Mouse (Mus musculus) embryonic facial prominence, embryonic 10.5 days (tissue): ENCODE results near the gene Ostm1. TPM values are rescaled to one million over a fixed set of nuclear protein-coding genes. Genes with fewer than 3 reads are reported as not detected.
A peak's percentile ranks its signal among the peaks of the same experiment; 100 is the strongest.

Experiments used
- DNase-seq: peaks from one replicate; pipeline ENCODE4 v3.0.0-alpha.2; 2017; ENCODE audit warnings: low spot score
- H3K27ac ChIP-seq: fragments of 300-500 bp; sonication (generic); replicated peaks from 2 replicates; pipeline ENCODE4 v1.5.1; 2016; ENCODE audit warnings: mild to moderate bottlenecking
- H3K27me3 ChIP-seq: fragments of 300-500 bp; sonication (generic); replicated peaks from 2 replicates; pipeline ENCODE4 v1.6.1; 2016; ENCODE audit warnings: low read depth, mild to moderate bottlenecking; ENCODE audit not compliant: poor library complexity, severe bottlenecking
- H3K36me3 ChIP-seq: fragments of 300-500 bp; sonication (generic); replicated peaks from 2 replicates; pipeline ENCODE4 v1.6.1; 2016; ENCODE audit warnings: mild to moderate bottlenecking, moderate library complexity
- H3K4me1 ChIP-seq: fragments of 300-500 bp; sonication (generic); 2 replicates; pipeline ENCODE4 v1.6.1; 2016
- H3K4me3 ChIP-seq: fragments of 300-500 bp; sonication (generic); 2 replicates; pipeline ENCODE4 v1.5.1; 2016; ENCODE audit warnings: mild to moderate bottlenecking, moderate library complexity
- H3K9me3 ChIP-seq: fragments of 300-500 bp; sonication (generic); 2 replicates; pipeline ENCODE4 v1.6.1; 2016; ENCODE audit warnings: mild to moderate bottlenecking
- WGBS: fragments of 180-500 bp; shearing (Covaris S2); methylation state at CpG from one replicate; pipeline ENCODE4 v1.1.7; 2016; 5-methylcytosine and 5-hydroxymethylcytosine counted together
- polyA plus RNA-seq: library from polyadenylated mRNA; unstranded; fragments of >200 nt; fragmentation: Nextera tagmentation; extraction: Ambion mirVana; gene quantifications from 2 replicates; pipeline ENCODE4 v1.2.1, GENCODE M21; 2016

Gene Ostm1
- polyA plus RNA-seq, 1 experiment from 2014 or later: 15.7 TPM

- Histone ChIP-seq H3K27me3 (peaks cover 100% of the 10 kb centered on the region), H3K4me3 (peak overlapping the region; percentile 58; the same call in 1 of the 2 replicates), H3K36me3 (no peaks in the 10 kb centered on the region), H3K9me3 (peaks cover 2% of the 10 kb centered on the region; the same call in 1 of the 2 replicates), H3K4me1 (peaks cover 20% of the 10 kb centered on the region), H3K27ac (0 out of 2 replicates have a peak overlapping the region, but pooled peaks have one; percentile 45)
- DNase-seq: peak; percentile 25
- 5% methylated on average over 12 of the region's 12 CpGs for WGBS
Observed at GRCm38 (mm10) chr10:42613075-42613474, 29.5 kb downstream of the Ostm1 start.

GRCm38 (mm10) chr10:42613639-42614381, 30.2 kb downstream of the Ostm1 start:
- Histone ChIP-seq H3K4me3 (peak overlapping the region; percentile 58), H3K27ac (peak overlapping the region; percentile 63), H3K9me3 (no peaks in the 10 kb centered on the region; the same call in 1 of the 2 replicates), H3K27me3 (peaks cover 100% of the 10 kb centered on the region), H3K4me1 (peaks cover 24% of the 10 kb centered on the region), H3K36me3 (no peaks in the 10 kb centered on the region)
- WGBS: under 1% methylated on average over 40 of the region's 40 CpGs
- DNase-seq: peak; percentile 84

- H3K4me1 ChIP-seq: peaks cover 28% of the 10 kb centered on the region
- WGBS: 8% methylated on average over 9 of the region's 9 CpGs
- no peak overlapping the region; the same call in 1 of the 2 replicates for H3K4me3 ChIP-seq
- H3K36me3 ChIP-seq: no peaks in the 10 kb centered on the region
- H3K27ac ChIP-seq: no peak overlapping the region
- no peaks in the 10 kb centered on the region; the same call in 1 of the 2 replicates for H3K9me3 ChIP-seq
- peaks cover 100% of the 10 kb centered on the region for H3K27me3 ChIP-seq
- peak; percentile 20 for DNase-seq
Observed at GRCm38 (mm10) chr10:42614766-42615165, 31.1 kb downstream of the Ostm1 start.

GRCm38 (mm10) chr10:42618291-42618690, 34.7 kb downstream of the Ostm1 start:
- H3K27me3 ChIP-seq: peaks cover 99% of the 10 kb centered on the region
- 47% methylated on average over 2 of the region's 2 CpGs for WGBS
- no peak overlapping the region for H3K27ac ChIP-seq

GRCm38 (mm10) chr10:42625907-42626306, 42.3 kb downstream of the Ostm1 start:
- no peaks in the 10 kb centered on the region for H3K36me3 ChIP-seq
- peaks cover 6% of the 10 kb centered on the region for H3K4me1 ChIP-seq
- peaks cover 97% of the 10 kb centered on the region for H3K27me3 ChIP-seq
- 79% methylated on average over 2 of the region's 2 CpGs for WGBS
- no peak for DNase-seq
- no peak overlapping the region for H3K27ac ChIP-seq
- no peaks in the 10 kb centered on the region for H3K9me3 ChIP-seq
- no peak overlapping the region for H3K4me3 ChIP-seq

More at GRCm38 (mm10) chr10:42618291-42618690, 34.7 kb downstream of the Ostm1 start:
- Histone ChIP-seq H3K4me1 (peaks cover 24% of the 10 kb centered on the region), H3K4me3 (no peak overlapping the region), H3K9me3 (no peaks in the 10 kb centered on the region), H3K36me3 (no peaks in the 10 kb centered on the region)
- DNase-seq: no peak

- peak; percentile 61 for DNase-seq
- no peaks in the 10 kb centered on the region for H3K9me3 ChIP-seq
- no peaks in the 10 kb centered on the region for H3K36me3 ChIP-seq
- H3K4me1 ChIP-seq: peaks cover 53% of the 10 kb centered on the region
- H3K27me3 ChIP-seq: peaks cover 100% of the 10 kb centered on the region
- 0 out of 2 replicates have a peak overlapping the region, but pooled peaks have one; percentile 5 for H3K4me3 ChIP-seq
- WGBS: under 1% methylated on average over 19 of the region's 19 CpGs
- H3K27ac ChIP-seq: no peak overlapping the region
Observed at GRCm38 (mm10) chr10:42630596-42631355, 47.2 kb downstream of the Ostm1 start.

GRCm38 (mm10) chr10:42631754-42632452, 48.3 kb downstream of the Ostm1 start:
- Histone ChIP-seq H3K9me3 (no peaks in the 10 kb centered on the region), H3K36me3 (no peaks in the 10 kb centered on the region), H3K4me1 (peaks cover 59% of the 10 kb centered on the region), H3K27ac (peak overlapping the region; percentile 77), H3K27me3 (peaks cover 100% of the 10 kb centered on the region), H3K4me3 (peak overlapping the region; percentile 44)
- 1% methylated on average over 42 of the region's 42 CpGs for WGBS
- peak; percentile 66 for DNase-seq

- Histone ChIP-seq H3K27me3 (peaks cover 100% of the 10 kb centered on the region), H3K27ac (0 out of 2 replicates have a peak overlapping the region, but pooled peaks have one; percentile 77), H3K4me3 (peak overlapping the region; percentile 44), H3K36me3 (no peaks in the 10 kb centered on the region), H3K9me3 (no peaks in the 10 kb centered on the region), H3K4me1 (peaks cover 62% of the 10 kb centered on the region)
- under 1% methylated on average over 39 of the region's 39 CpGs for WGBS
- DNase-seq: peak; percentile 50
Observed at GRCm38 (mm10) chr10:42632453-42633360, 49.1 kb downstream of the Ostm1 start.

GRCm38 (mm10) chr10:42633361-42634121, 49.9 kb downstream of the Ostm1 start:
- peaks cover 100% of the 10 kb centered on the region for H3K27me3 ChIP-seq
- H3K4me1 ChIP-seq: peaks cover 62% of the 10 kb centered on the region
- DNase-seq: no peak
- H3K9me3 ChIP-seq: no peaks in the 10 kb centered on the region
- H3K4me3 ChIP-seq: peak overlapping the region; percentile 37
- H3K36me3 ChIP-seq: no peaks in the 10 kb centered on the region
- WGBS: 4% methylated on average over 23 of the region's 23 CpGs
- H3K27ac ChIP-seq: 0 out of 2 replicates have a peak overlapping the region, but pooled peaks have one; percentile 6

GRCm38 (mm10) chr10:42634122-42634720, 50.6 kb downstream of the Ostm1 start:
- Histone ChIP-seq H3K36me3 (no peaks in the 10 kb centered on the region), H3K4me1 (peaks cover 62% of the 10 kb centered on the region), H3K4me3 (no peak overlapping the region), H3K27me3 (peaks cover 98% of the 10 kb centered on the region), H3K27ac (no peak overlapping the region), H3K9me3 (no peaks in the 10 kb centered on the region)
- under 1% methylated on average over 8 of the region's 8 CpGs for WGBS
- DNase-seq: peak; percentile 42
